In the genomic region with DNA sequence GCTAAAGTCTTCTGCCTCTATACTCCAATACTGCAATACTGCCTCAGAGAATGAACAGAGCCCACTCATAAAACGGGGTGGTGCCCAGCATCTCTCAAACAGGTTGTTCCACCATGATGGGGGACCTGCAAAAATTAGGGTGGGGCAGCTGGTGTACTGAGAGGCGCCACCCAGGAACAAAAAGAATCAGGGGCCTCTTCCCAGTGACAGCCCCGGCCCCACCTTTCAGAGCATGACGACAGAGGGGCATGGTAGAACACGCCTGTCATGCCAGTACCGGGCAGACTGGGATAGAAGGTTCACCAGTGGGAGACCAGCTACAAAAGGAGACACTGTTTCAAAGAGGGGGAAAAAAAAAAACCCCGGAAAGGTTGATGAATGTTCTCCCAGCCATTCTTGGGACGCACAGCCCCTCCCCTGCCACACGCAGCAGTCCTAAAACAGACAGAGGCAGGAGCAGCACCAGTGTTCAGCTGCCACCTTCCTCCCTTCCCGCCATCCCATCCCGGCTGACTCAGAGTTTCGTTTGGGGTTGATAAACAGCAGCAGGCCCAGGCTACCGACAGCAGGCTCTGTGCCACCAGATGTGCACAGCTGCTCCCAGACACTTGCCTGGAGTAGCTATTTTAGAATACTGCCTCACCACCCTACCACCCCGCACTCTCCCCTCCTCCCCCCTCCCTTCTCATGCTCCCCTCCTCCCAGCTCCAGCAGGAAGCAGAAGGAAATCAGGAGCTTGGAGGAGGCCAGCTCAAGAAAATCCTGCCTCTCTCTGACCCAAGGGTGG, we compare ENCODE assay signal across 9 mouse cellular contexts. TPM values are rescaled to one million over a fixed set of nuclear protein-coding genes. Genes with fewer than 3 reads are reported as not detected.
DNase-seq lines count a peak whose midpoint lies in the region; ATAC-seq and TF ChIP-seq lines count a peak whose summit lies in the region.
"Had no signal": no experiment of that assay in that cellular context is flagged by ENCODE, and none has a peak within 500 bp of the region (broad histone marks: within the 10 kb centered on the region; RNA-seq: fewer than 3 reads in every experiment).

No protein-coding gene starts in this region.

- TF ChIP-seq POLR2A in embryonic fibroblast, embryonic 13.5 days (IDR thresholded peaks at IDR 0.05; ENCODE audit: low read depth, low read length) = no peak

- no peaks in the 10 kb centered on the region for H3K27me3 ChIP-seq in neural tube, embryonic 11.5 days (ENCODE audit: control insufficient read depth, insufficient read depth, low read length)
- no peaks in the 10 kb centered on the region for H3K27me3 ChIP-seq in intestine, embryonic 14.5 days (replicated peaks; ENCODE audit: control insufficient read depth, insufficient read depth, low read length)
- no peaks in the 10 kb centered on the region for H3K27me3 ChIP-seq in lung, embryonic 14.5 days (ENCODE audit: insufficient read depth, low read length)

- H3K27ac ChIP-seq in neural tube, embryonic 11.5 days (ENCODE audit: low read depth, low read length) = no peak overlapping the region
- 0 out of 2 replicates have a peak overlapping the region, but pooled peaks have one; percentile 9 for H3K27ac ChIP-seq in embryonic fibroblast, embryonic 13.5 days (ENCODE audit: insufficient read depth, low read length)
- H3K27ac ChIP-seq in intestine, embryonic 14.5 days (ENCODE audit: low read depth) = peak overlapping the region; percentile 78
- H3K27ac ChIP-seq in lung, embryonic 14.5 days (ENCODE audit: low read depth) = peak overlapping the region; percentile 89
- H3K27ac ChIP-seq: liver, embryonic 14.5 days had no signal

- 47% methylated on average over 14 of the region's 14 CpGs for WGBS in neural tube, embryonic 11.5 days
- WGBS in intestine, embryonic 14.5 days = 18% methylated on average over 14 of the region's 14 CpGs
- 25% methylated on average over 14 of the region's 14 CpGs for WGBS in lung, embryonic 14.5 days

- H3K4me1 ChIP-seq in neural tube, embryonic 11.5 days (ENCODE audit: control insufficient read depth, insufficient read depth, low read length) = peaks cover 6% of the 10 kb centered on the region
- H3K4me1 ChIP-seq in embryonic fibroblast, embryonic 13.5 days (ENCODE audit: control insufficient read depth, insufficient read depth, low read length) = peaks cover 11% of the 10 kb centered on the region; the same call in 1 of the 2 replicates
- peaks cover 47% of the 10 kb centered on the region for H3K4me1 ChIP-seq in intestine, embryonic 14.5 days (replicated peaks; ENCODE audit: control insufficient read depth, insufficient read depth, low read length)
- peaks cover 40% of the 10 kb centered on the region for H3K4me1 ChIP-seq in lung, embryonic 14.5 days (ENCODE audit: insufficient read depth)

- no peak overlapping the region for H3K4me3 ChIP-seq in neural tube, embryonic 11.5 days (ENCODE audit: low read depth, low read length)
- no peak overlapping the region for H3K4me3 ChIP-seq in embryonic fibroblast, embryonic 13.5 days (ENCODE audit: insufficient read depth, low read length)
- no peak overlapping the region for H3K4me3 ChIP-seq in intestine, embryonic 14.5 days (ENCODE audit: low read depth, low read length)
- H3K4me3 ChIP-seq in lung, embryonic 14.5 days (ENCODE audit: low read depth, low read length) = peak overlapping the region; percentile 6; the same call in 1 of the 2 replicates

- no peak overlapping the region for H3K9ac ChIP-seq in neural tube, embryonic 11.5 days (ENCODE audit: low read length)
- no peak overlapping the region for H3K9ac ChIP-seq in intestine, embryonic 14.5 days (ENCODE audit: low read length)
- peak overlapping the region; percentile 20 for H3K9ac ChIP-seq in lung, embryonic 14.5 days
- H3K9ac ChIP-seq: liver, embryonic 14.5 days had no signal

- no peak overlapping the region for H3K4me2 ChIP-seq in neural tube, embryonic 11.5 days (ENCODE audit: low read depth)
- H3K4me2 ChIP-seq in intestine, embryonic 14.5 days (ENCODE audit: low read length) = peak overlapping the region; percentile 34
- peak overlapping the region; percentile 41 for H3K4me2 ChIP-seq in lung, embryonic 14.5 days

- peak; percentile 39 for DNase-seq in neural tube, embryonic 11.5 days (ENCODE audit: low spot score)
- no peak for DNase-seq in neural tube, embryonic 10.5 days (ENCODE audit: extremely low spot score, low spot score)
- peak; percentile 84 for DNase-seq in intestine, embryonic 14.5 days (ENCODE audit: low spot score)
- peak; percentile 87 for DNase-seq in lung, embryonic 14.5 days
- DNase-seq in cerebellum, adult 11-12 months = no peak
- DNase-seq in spleen, postnatal 10 days (ENCODE audit: low spot score in 2 of 2) = no peak

- TF ChIP-seq CTCF in embryonic fibroblast, embryonic 13.5 days (IDR thresholded peaks at IDR 0.05; ENCODE audit: borderline replicate concordance, insufficient read depth, low read length) = no peak
- TF ChIP-seq CTCF in lung, embryonic 14.5 days (IDR thresholded peaks at IDR 0.05; ENCODE audit: low read depth) = no peak

- H3K9me3 ChIP-seq in neural tube, embryonic 11.5 days (ENCODE audit: control insufficient read depth, low read length) = no peaks in the 10 kb centered on the region
- H3K9me3 ChIP-seq in intestine, embryonic 14.5 days (ENCODE audit: control insufficient read depth, low read length) = no peaks in the 10 kb centered on the region
- H3K9me3 ChIP-seq in lung, embryonic 14.5 days (ENCODE audit: low read depth, low read length) = no peaks in the 10 kb centered on the region

- H3K36me3 ChIP-seq in neural tube, embryonic 11.5 days (ENCODE audit: control insufficient read depth, insufficient read depth, low read length) = no peaks in the 10 kb centered on the region; the same call in 1 of the 2 replicates
- H3K36me3 ChIP-seq in intestine, embryonic 14.5 days (ENCODE audit: control insufficient read depth, insufficient read depth, low read length) = peaks cover 33% of the 10 kb centered on the region
- H3K36me3 ChIP-seq in lung, embryonic 14.5 days (ENCODE audit: insufficient read depth) = peaks cover 29% of the 10 kb centered on the region; the same call in 1 of the 2 replicates

- no peak for ATAC-seq in neural tube, embryonic 11.5 days (ENCODE audit: insufficient read depth, low FRiP score, low TSS enrichment)
- 0 out of 2 replicates have a peak, but pooled peaks have one; percentile 32 for ATAC-seq in intestine, embryonic 14.5 days (replicated peaks; ENCODE audit: low FRiP score, low TSS enrichment, low read depth)
- ATAC-seq in lung, embryonic 14.5 days (ENCODE audit: insufficient read depth) = peak; percentile 64
- no peak for ATAC-seq in erythroblast, adult 5-6 weeks (replicated peaks; ENCODE audit: low FRiP score, poor library complexity, severe bottlenecking)

RNA-seq across cellular contexts. Expression of a gene that starts 9.8 kb away (rescaled TPM):
- polyA plus RNA-seq in neural tube, embryonic 11.5 days (2014; fragmentation: Nextera tagmentation; extraction: Ambion mirVana) = 43.8 and 48.8 TPM in 2 replicates
- 61.1 and 82.2 TPM in 2 replicates for polyA plus RNA-seq in embryonic fibroblast, embryonic 13.5 days (2011; ENCODE audit: insufficient read length, low read depth, missing spikeins)
- 93.4 and 106 TPM in 2 replicates for polyA plus RNA-seq in intestine, embryonic 14.5 days (2014; fragmentation: Nextera tagmentation; extraction: Ambion mirVana)
- 88.3 and 93.1 TPM in 2 replicates for polyA plus RNA-seq in lung, embryonic 14.5 days (2014; fragmentation: Nextera tagmentation; extraction: Ambion mirVana)
- total RNA-seq in erythroblast, adult 5-6 weeks (2015; ENCODE audit: low replicate concordance) = 1.5 and 2.3 TPM in 2 replicates
- 0.28 and 1.8 TPM in 2 replicates for total RNA-seq in erythroblast, adult 5-6 weeks (2017; ENCODE audit: low replicate concordance)

RNA-seq across cellular contexts. Expression of a gene that starts 26.9 kb away (rescaled TPM):
- 23.7 and 26.0 TPM in 2 replicates for polyA plus RNA-seq in neural tube, embryonic 11.5 days (2014; fragmentation: Nextera tagmentation; extraction: Ambion mirVana)
- polyA plus RNA-seq in embryonic fibroblast, embryonic 13.5 days (2011; ENCODE audit: insufficient read length, low read depth, missing spikeins) = 75.2 and 85.8 TPM in 2 replicates
- 54.8 and 55.3 TPM in 2 replicates for polyA plus RNA-seq in intestine, embryonic 14.5 days (2014; fragmentation: Nextera tagmentation; extraction: Ambion mirVana)
- polyA plus RNA-seq in lung, embryonic 14.5 days (2014; fragmentation: Nextera tagmentation; extraction: Ambion mirVana) = 64.5 and 67.3 TPM in 2 replicates
- total RNA-seq in erythroblast, adult 5-6 weeks (2015; ENCODE audit: low replicate concordance) = not detected in 2 replicates
- not detected in 2 replicates for total RNA-seq in erythroblast, adult 5-6 weeks (2017; ENCODE audit: low replicate concordance)

RNA-seq across cellular contexts. Expression of a gene that starts 27.7 kb away (rescaled TPM):
- polyA plus RNA-seq in neural tube, embryonic 11.5 days (2014; fragmentation: Nextera tagmentation; extraction: Ambion mirVana) = 47.7 and 49.4 TPM in 2 replicates
- 283 and 298 TPM in 2 replicates for polyA plus RNA-seq in embryonic fibroblast, embryonic 13.5 days (2011; ENCODE audit: insufficient read length, low read depth, missing spikeins)
- 86.2 and 89.7 TPM in 2 replicates for polyA plus RNA-seq in intestine, embryonic 14.5 days (2014; fragmentation: Nextera tagmentation; extraction: Ambion mirVana)
- polyA plus RNA-seq in lung, embryonic 14.5 days (2014; fragmentation: Nextera tagmentation; extraction: Ambion mirVana) = 135 and 146 TPM in 2 replicates
- not detected in 2 replicates for total RNA-seq in erythroblast, adult 5-6 weeks (2015; ENCODE audit: low replicate concordance)
- total RNA-seq in erythroblast, adult 5-6 weeks (2017; ENCODE audit: low replicate concordance) = not detected in 2 replicates

RNA-seq across cellular contexts. Expression of a gene that starts 31.9 kb away (rescaled TPM):
- 10.4 and 10.6 TPM in 2 replicates for polyA plus RNA-seq in neural tube, embryonic 11.5 days (2014; fragmentation: Nextera tagmentation; extraction: Ambion mirVana)
- polyA plus RNA-seq in embryonic fibroblast, embryonic 13.5 days (2011; ENCODE audit: insufficient read length, low read depth, missing spikeins) = 0.17 and 0.77 TPM in 2 replicates
- polyA plus RNA-seq in intestine, embryonic 14.5 days (2014; fragmentation: Nextera tagmentation; extraction: Ambion mirVana) = 10.2 and 11.1 TPM in 2 replicates
- 8.7 and 9.6 TPM in 2 replicates for polyA plus RNA-seq in lung, embryonic 14.5 days (2014; fragmentation: Nextera tagmentation; extraction: Ambion mirVana)
- total RNA-seq in erythroblast, adult 5-6 weeks (2015; ENCODE audit: low replicate concordance) = not detected in 2 replicates
- not detected in 2 replicates for total RNA-seq in erythroblast, adult 5-6 weeks (2017; ENCODE audit: low replicate concordance)

RNA-seq across cellular contexts. Expression of a gene that starts 53.6 kb away (rescaled TPM):
- not detected in 2 replicates for polyA plus RNA-seq in neural tube, embryonic 11.5 days (2014; fragmentation: Nextera tagmentation; extraction: Ambion mirVana)
- polyA plus RNA-seq in embryonic fibroblast, embryonic 13.5 days (2011; ENCODE audit: insufficient read length, low read depth, missing spikeins) = not detected in 2 replicates
- 3.2 TPM in 1 of 2 replicates, not detected in the other for polyA plus RNA-seq in intestine, embryonic 14.5 days (2014; fragmentation: Nextera tagmentation; extraction: Ambion mirVana)
- polyA plus RNA-seq in lung, embryonic 14.5 days (2014; fragmentation: Nextera tagmentation; extraction: Ambion mirVana) = not detected in 2 replicates
- not detected in 2 replicates for total RNA-seq in erythroblast, adult 5-6 weeks (2015; ENCODE audit: low replicate concordance)
- total RNA-seq in erythroblast, adult 5-6 weeks (2017; ENCODE audit: low replicate concordance) = not detected in 2 replicates
- polyA plus RNA-seq: liver, embryonic 14.5 days had no signal

Comparison
In these comparisons a context has a peak if more than half of its experiments do, and no peak if none do; other contexts are left out.
1. DNase-seq: peak in neural tube, embryonic 11.5 days (single experiment), intestine, embryonic 14.5 days (single experiment) and lung, embryonic 14.5 days (single experiment); none in neural tube, embryonic 10.5 days (single experiment), cerebellum, adult 11-12 months (single experiment) and spleen, postnatal 10 days (0 of 2).
2. ATAC-seq: peak in intestine, embryonic 14.5 days (single experiment) and lung, embryonic 14.5 days (single experiment); none in neural tube, embryonic 11.5 days (single experiment) and erythroblast, adult 5-6 weeks (single experiment).